Mouse (Mus musculus) CH12.LX (cell line): ENCODE results near the gene Hipk1.
A peak's percentile ranks its signal among the peaks of the same experiment; 100 is the strongest.

Source experiments
- CTCF ChIP-seq, 2 experiments: IDR thresholded peaks in 1 of 2; conservative IDR thresholded peaks in 1 of 2; 2 replicates each; pipeline ENCODE4 v1.5.1; 2011 to 2012; ENCODE audit warnings: low read depth in 2 of 2, low read length in 2 of 2, improper control_type of control experiment in 1 of 2, inconsistent platforms in 1 of 2, mild to moderate bottlenecking in 1 of 2, moderate library complexity in 1 of 2
- TCF12 ChIP-seq: IDR thresholded peaks from 2 replicates; pipeline ENCODE4 v1.6.1; 2014; ENCODE audit warnings: low read depth, mild to moderate bottlenecking, inconsistent platforms, low read length, improper control_type of control experiment

DNA sequence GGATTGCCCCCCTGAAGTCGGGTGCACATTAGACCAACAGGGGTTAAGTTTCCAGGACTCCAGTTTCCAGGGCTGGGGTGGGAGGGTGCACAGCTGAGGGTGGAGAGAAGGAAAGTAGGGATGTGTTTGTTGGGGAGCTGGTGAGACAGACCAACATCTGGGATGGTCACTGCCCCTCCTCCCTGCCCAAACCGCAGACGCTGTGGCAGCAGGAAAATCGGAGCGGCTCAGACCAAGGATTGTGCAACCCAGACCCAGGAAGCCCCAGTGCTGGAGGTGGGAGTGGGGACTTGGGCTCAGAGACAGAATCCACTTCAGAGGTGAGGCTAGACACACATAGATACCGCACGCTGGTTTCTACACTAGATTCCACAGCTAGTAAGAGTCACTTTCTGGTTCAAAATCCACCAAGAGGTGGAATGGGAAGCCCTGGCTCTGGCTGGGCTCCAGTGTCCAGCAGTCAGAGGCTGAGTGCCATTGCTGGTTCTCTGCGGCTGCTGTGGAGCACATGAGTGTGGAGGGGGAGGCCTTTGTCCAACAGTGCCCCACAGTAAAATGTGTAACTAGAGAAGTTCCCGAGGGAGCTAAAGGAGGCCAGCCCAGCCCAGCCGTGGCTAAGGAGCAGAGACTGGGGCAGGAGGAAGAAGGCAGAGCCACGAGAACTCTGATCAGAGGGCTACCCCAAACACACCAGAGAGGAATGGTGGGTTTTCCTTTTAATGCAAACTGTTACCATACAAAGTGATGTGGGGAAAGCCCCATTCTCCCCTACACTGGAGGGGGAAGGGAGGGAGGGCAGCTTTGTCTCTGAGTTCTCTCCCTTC is 56.5 kb downstream of the Hipk1 start:
- TF ChIP-seq TCF12, result peak; percentile 44; the same call in 1 of the 2 replicates
- no peak for TF ChIP-seq CTCF (conservative IDR thresholded peaks at IDR 0.05 in 1 of 2, IDR thresholded peaks at IDR 0.05 in 1 of 2; ENCODE audit: low read depth in 2 of 2, low read length in 2 of 2)
